Mouse (Mus musculus): ENCODE measurements at regions not wholly inside any gene's neighbourhood (a gene's known extent, or its start where the extent isn't known, plus 50 kb on each side); places are given as distances from the start of the nearest gene placed in this dataset.
"Not testable (repeated sequence)": the region's sequence is repeated elsewhere in the genome, so short reads cannot be mapped to it uniquely, and the experiment has no call there.

DNA sequence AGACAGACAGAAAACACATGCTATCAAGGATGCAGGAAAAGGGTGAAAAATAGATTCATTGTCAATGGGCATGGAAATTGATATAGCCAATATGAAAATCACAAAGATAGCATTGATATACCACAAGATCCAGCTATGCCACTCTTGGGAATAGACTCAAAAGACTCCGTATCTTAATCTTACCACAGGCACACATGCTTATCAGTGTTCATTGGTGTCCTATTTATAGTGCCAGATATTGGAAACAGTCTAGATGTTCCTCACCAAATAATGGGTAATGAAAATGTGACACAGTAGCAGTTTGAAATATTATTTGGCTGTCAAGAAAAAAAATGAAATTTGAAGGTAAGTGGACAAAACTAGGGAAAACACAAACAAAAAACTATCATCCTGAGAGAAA is 135.0 kb upstream of the Tet2 start:
- H3K4me3 ChIP-seq (ENCODE audit: low read depth, low read length): no peak overlapping the region

GRCm38 (mm10) chr3:133680343-133680742 is 135.4 kb upstream of the Tet2 start:
- no peak overlapping the region for H3K9ac ChIP-seq (replicated peaks; ENCODE audit: low read depth, low read length)
- no peak overlapping the region for H3K4me2 ChIP-seq (replicated peaks; ENCODE audit: low read depth, low read length)
- no peak for ATAC-seq (ENCODE audit: insufficient number of reproducible peaks, insufficient read depth, low FRiP score, low read depth)
- no peak overlapping the region for H3K27ac ChIP-seq (ENCODE audit: low read length)
- no peaks in the 10 kb centered on the region for H3K9me3 ChIP-seq (ENCODE audit: control insufficient read depth, low read depth, low read length)
- no peaks in the 10 kb centered on the region for H3K4me1 ChIP-seq (ENCODE audit: control insufficient read depth, insufficient read depth, low read length)
- WGBS: 71% methylated on average over 2 of the region's 2 CpGs
- H3K36me3 ChIP-seq (ENCODE audit: control insufficient read depth, insufficient read depth, low read length): no peaks in the 10 kb centered on the region
- H3K4me3 ChIP-seq (ENCODE audit: low read depth, low read length): no peak overlapping the region
- H3K27me3 ChIP-seq (ENCODE audit: control insufficient read depth, insufficient read depth, low read length): no peaks in the 10 kb centered on the region

More for the DNA sequence above, 135.0 kb upstream of the Tet2 start:
- Histone ChIP-seq H3K27me3 (ENCODE audit: control insufficient read depth, insufficient read depth, low read length) (no peaks in the 10 kb centered on the region), H3K9ac (replicated peaks; ENCODE audit: low read depth, low read length) (no peak overlapping the region), H3K9me3 (ENCODE audit: control insufficient read depth, low read depth, low read length) (no peaks in the 10 kb centered on the region), H3K4me1 (ENCODE audit: control insufficient read depth, insufficient read depth, low read length) (no peaks in the 10 kb centered on the region), H3K27ac (ENCODE audit: low read length) (no peak overlapping the region), H3K36me3 (ENCODE audit: control insufficient read depth, insufficient read depth, low read length) (no peaks in the 10 kb centered on the region), H3K4me2 (replicated peaks; ENCODE audit: low read depth, low read length) (no peak overlapping the region)
- 86% methylated on average over 1 of the region's 1 CpGs for WGBS
- ATAC-seq (ENCODE audit: insufficient number of reproducible peaks, insufficient read depth, low FRiP score, low read depth): no peak

DNA sequence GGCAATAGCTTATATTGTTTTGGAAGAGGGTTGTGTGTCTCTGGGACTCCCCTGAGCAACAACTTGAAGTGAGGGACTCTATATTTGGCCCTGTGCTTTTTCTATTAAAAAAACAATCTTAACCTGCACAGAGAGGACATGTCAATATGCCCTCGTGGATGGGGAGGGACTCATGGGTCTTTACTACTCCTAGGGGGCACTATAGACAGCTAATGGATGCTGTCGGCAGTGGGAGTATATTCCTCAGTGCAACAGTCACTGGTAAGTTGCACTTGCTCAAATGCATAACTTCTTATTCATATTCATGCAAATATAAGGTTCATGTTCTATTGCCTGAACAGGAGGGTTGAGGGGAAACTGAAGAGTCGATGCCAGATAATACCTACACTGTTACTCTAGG is 135.9 kb upstream of the Tet2 start:
- no peak for ATAC-seq (ENCODE audit: insufficient number of reproducible peaks, insufficient read depth, low FRiP score, low read depth)

GRCm38 (mm10) chr3:133684196-133684743 is 139.3 kb upstream of the Tet2 start:
- no peaks in the 10 kb centered on the region for H3K36me3 ChIP-seq (ENCODE audit: control insufficient read depth, insufficient read depth, low read length)
- H3K4me2 ChIP-seq (replicated peaks; ENCODE audit: low read depth, low read length): no peak overlapping the region
- H3K9ac ChIP-seq (replicated peaks; ENCODE audit: low read depth, low read length): no peak overlapping the region
- 93% methylated on average over 5 of the region's 5 CpGs for WGBS
- no peak for ATAC-seq (ENCODE audit: insufficient number of reproducible peaks, insufficient read depth, low FRiP score, low read depth)
- H3K27me3 ChIP-seq (ENCODE audit: control insufficient read depth, insufficient read depth, low read length): no peaks in the 10 kb centered on the region
- H3K4me1 ChIP-seq (ENCODE audit: control insufficient read depth, insufficient read depth, low read length): no peaks in the 10 kb centered on the region
- H3K4me3 ChIP-seq (ENCODE audit: low read depth, low read length): no peak overlapping the region
- H3K9me3 ChIP-seq (ENCODE audit: control insufficient read depth, low read depth, low read length): no peaks in the 10 kb centered on the region
- H3K27ac ChIP-seq (ENCODE audit: low read length): no peak overlapping the region

More for the DNA sequence above, 135.9 kb upstream of the Tet2 start:
- H3K4me3 ChIP-seq (ENCODE audit: low read depth, low read length): no peak overlapping the region
- H3K9ac ChIP-seq (replicated peaks; ENCODE audit: low read depth, low read length): no peak overlapping the region
- no peak overlapping the region for H3K4me2 ChIP-seq (replicated peaks; ENCODE audit: low read depth, low read length)
- H3K27ac ChIP-seq (ENCODE audit: low read length): no peak overlapping the region
- no peaks in the 10 kb centered on the region for H3K27me3 ChIP-seq (ENCODE audit: control insufficient read depth, insufficient read depth, low read length)
- H3K36me3 ChIP-seq (ENCODE audit: control insufficient read depth, insufficient read depth, low read length): no peaks in the 10 kb centered on the region
- WGBS: 80% methylated on average over 3 of the region's 3 CpGs
- H3K4me1 ChIP-seq (ENCODE audit: control insufficient read depth, insufficient read depth, low read length): no peaks in the 10 kb centered on the region
- H3K9me3 ChIP-seq (ENCODE audit: control insufficient read depth, low read depth, low read length): no peaks in the 10 kb centered on the region

DNA sequence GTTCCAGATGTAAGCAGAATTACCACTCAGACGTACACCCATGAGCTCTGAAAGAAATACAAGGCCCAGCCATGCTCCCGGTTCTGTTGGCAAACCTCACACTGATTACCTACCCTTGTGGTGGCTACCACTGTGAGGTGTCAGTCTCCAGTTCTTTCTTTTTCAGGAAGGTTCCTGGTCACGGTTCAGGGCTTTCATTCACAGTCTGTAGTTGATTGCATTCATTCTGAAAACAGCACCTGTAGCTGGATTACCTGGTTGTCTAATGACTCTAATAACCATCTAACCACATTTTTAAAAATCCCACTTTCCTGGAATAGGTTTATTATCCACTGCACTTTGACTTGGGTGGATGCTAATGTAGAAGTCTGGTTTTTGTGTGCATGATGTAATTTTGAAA is 139.8 kb upstream of the Tet2 start:
- ATAC-seq (ENCODE audit: insufficient number of reproducible peaks, insufficient read depth, low FRiP score, low read depth): no peak
- Histone ChIP-seq H3K4me2 (replicated peaks; ENCODE audit: low read depth, low read length) (no peak overlapping the region), H3K4me3 (ENCODE audit: low read depth, low read length) (no peak overlapping the region), H3K9ac (replicated peaks; ENCODE audit: low read depth, low read length) (no peak overlapping the region), H3K9me3 (ENCODE audit: control insufficient read depth, low read depth, low read length) (no peaks in the 10 kb centered on the region), H3K4me1 (ENCODE audit: control insufficient read depth, insufficient read depth, low read length) (no peaks in the 10 kb centered on the region), H3K27ac (ENCODE audit: low read length) (no peak overlapping the region), H3K36me3 (ENCODE audit: control insufficient read depth, insufficient read depth, low read length) (no peaks in the 10 kb centered on the region), H3K27me3 (ENCODE audit: control insufficient read depth, insufficient read depth, low read length) (no peaks in the 10 kb centered on the region)
- WGBS: 81% methylated on average over 3 of the region's 3 CpGs

- Histone ChIP-seq H3K9me3 (ENCODE audit: control insufficient read depth, low read depth, low read length) (no peaks in the 10 kb centered on the region), H3K4me3 (ENCODE audit: low read depth, low read length) (no peak overlapping the region), H3K27ac (ENCODE audit: low read length) (no peak overlapping the region), H3K4me2 (replicated peaks; ENCODE audit: low read depth, low read length) (no peak overlapping the region), H3K27me3 (ENCODE audit: control insufficient read depth, insufficient read depth, low read length) (no peaks in the 10 kb centered on the region), H3K9ac (replicated peaks; ENCODE audit: low read depth, low read length) (no peak overlapping the region), H3K4me1 (ENCODE audit: control insufficient read depth, insufficient read depth, low read length) (no peaks in the 10 kb centered on the region), H3K36me3 (ENCODE audit: control insufficient read depth, insufficient read depth, low read length) (no peaks in the 10 kb centered on the region)
- no peak for ATAC-seq (ENCODE audit: insufficient number of reproducible peaks, insufficient read depth, low FRiP score, low read depth)
- WGBS: 52% methylated on average over 3 of the region's 3 CpGs
These were observed 140.5 kb upstream of the Tet2 start for GRCm38 (mm10) chr3:133685393-133685792.

DNA sequence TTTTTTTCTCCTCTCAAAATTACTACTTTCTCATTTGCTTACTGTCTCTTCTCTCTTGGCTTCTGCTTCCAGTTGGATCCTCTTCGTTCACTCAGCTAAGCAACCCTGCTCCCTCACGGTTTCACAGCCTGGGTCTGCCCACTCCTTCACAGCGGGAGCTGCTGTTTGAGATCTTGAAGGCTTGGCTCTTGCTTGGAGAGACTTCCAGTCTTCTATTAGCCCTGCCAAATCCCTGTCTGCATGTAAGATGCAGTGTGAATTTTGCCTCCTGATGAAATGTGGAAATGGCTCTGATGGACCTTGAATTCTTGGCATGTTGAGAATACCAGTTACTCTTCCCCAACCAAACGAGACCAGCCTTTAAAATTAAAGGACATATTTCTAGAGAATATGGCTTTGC is 149.1 kb upstream of the Tet2 start:
- Histone ChIP-seq H3K27me3 (ENCODE audit: control insufficient read depth, insufficient read depth, low read length) (no peaks in the 10 kb centered on the region), H3K9me3 (ENCODE audit: control insufficient read depth, low read depth, low read length) (no peaks in the 10 kb centered on the region), H3K9ac (replicated peaks; ENCODE audit: low read depth, low read length) (no peak overlapping the region), H3K4me2 (replicated peaks; ENCODE audit: low read depth, low read length) (no peak overlapping the region), H3K36me3 (ENCODE audit: control insufficient read depth, insufficient read depth, low read length) (no peaks in the 10 kb centered on the region), H3K4me1 (ENCODE audit: control insufficient read depth, insufficient read depth, low read length) (no peaks in the 10 kb centered on the region), H3K27ac (ENCODE audit: low read length) (no peak overlapping the region), H3K4me3 (ENCODE audit: low read depth, low read length) (no peak overlapping the region)
- no peak for ATAC-seq (ENCODE audit: insufficient number of reproducible peaks, insufficient read depth, low FRiP score, low read depth)
- WGBS: 43% methylated on average over 4 of the region's 4 CpGs

DNA sequence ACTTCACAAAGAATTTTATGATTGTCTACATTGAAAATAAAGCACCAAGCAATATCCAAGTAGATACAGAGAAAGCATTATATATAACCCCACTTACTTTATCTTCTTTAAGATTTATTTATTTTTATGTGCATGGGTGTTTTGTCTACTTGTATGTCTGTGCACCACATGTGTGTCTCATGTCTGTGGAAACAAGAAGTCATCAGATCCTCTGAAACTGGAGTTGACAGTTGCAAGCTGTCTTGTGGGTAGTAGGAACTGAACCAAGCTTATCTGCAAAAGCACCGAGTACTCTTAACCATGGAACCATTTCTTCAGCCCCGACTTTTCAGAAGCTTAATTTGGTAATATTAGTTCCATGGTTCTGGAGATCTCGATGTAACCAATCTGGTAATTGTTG is 151.2 kb upstream of the Tet2 start:
- Histone ChIP-seq H3K27ac (ENCODE audit: low read length) (no peak overlapping the region), H3K4me2 (replicated peaks; ENCODE audit: low read depth, low read length) (no peak overlapping the region), H3K36me3 (ENCODE audit: control insufficient read depth, insufficient read depth, low read length) (no peaks in the 10 kb centered on the region), H3K27me3 (ENCODE audit: control insufficient read depth, insufficient read depth, low read length) (no peaks in the 10 kb centered on the region), H3K9ac (replicated peaks; ENCODE audit: low read depth, low read length) (no peak overlapping the region), H3K9me3 (ENCODE audit: control insufficient read depth, low read depth, low read length) (no peaks in the 10 kb centered on the region), H3K4me3 (ENCODE audit: low read depth, low read length) (no peak overlapping the region), H3K4me1 (ENCODE audit: control insufficient read depth, insufficient read depth, low read length) (no peaks in the 10 kb centered on the region)
- WGBS: 85% methylated on average over 3 of the region's 3 CpGs
- ATAC-seq (ENCODE audit: insufficient number of reproducible peaks, insufficient read depth, low FRiP score, low read depth): no peak

DNA sequence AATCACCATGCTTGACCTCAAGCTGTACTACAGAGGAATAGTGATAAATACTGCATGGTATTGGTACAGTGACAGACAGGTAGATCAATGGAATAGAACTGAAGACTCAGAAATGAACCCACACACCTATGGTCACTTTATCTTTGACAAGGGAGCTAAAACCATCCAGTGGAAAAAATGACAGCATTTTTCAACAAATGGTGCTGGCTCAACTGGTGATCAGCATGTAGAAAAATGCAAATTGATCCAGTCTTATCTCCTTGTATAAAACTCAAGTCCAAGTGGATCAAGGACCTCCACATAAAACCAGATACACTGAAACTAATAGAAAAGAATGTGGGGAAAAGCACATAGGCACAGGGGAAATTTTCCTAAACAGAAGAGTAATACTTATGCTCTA is 159.9 kb upstream of the Tet2 start:
- not testable (repeated sequence) for H3K27ac ChIP-seq (ENCODE audit: low read length); H3K27me3 ChIP-seq (ENCODE audit: control insufficient read depth, insufficient read depth, low read length); H3K4me1 ChIP-seq (ENCODE audit: control insufficient read depth, insufficient read depth, low read length); H3K4me3 ChIP-seq (ENCODE audit: low read depth, low read length); H3K4me2 ChIP-seq (replicated peaks; ENCODE audit: low read depth, low read length); H3K9me3 ChIP-seq (ENCODE audit: control insufficient read depth, low read depth, low read length); ATAC-seq (ENCODE audit: insufficient number of reproducible peaks, insufficient read depth, low FRiP score, low read depth); H3K9ac ChIP-seq (replicated peaks; ENCODE audit: low read depth, low read length); H3K36me3 ChIP-seq (ENCODE audit: control insufficient read depth, insufficient read depth, low read length)

Data from stomach, embryonic 14.5 days (tissue).